Mouse (Mus musculus): ENCODE measurements at regions not wholly inside any gene's neighbourhood (a gene's known extent, or its start where the extent isn't known, plus 50 kb on each side); places are given as distances from the start of the nearest gene placed in this dataset.
"Not testable (repeated sequence)": the region's sequence is repeated elsewhere in the genome, so short reads cannot be mapped to it uniquely, and the experiment has no call there.

DNA sequence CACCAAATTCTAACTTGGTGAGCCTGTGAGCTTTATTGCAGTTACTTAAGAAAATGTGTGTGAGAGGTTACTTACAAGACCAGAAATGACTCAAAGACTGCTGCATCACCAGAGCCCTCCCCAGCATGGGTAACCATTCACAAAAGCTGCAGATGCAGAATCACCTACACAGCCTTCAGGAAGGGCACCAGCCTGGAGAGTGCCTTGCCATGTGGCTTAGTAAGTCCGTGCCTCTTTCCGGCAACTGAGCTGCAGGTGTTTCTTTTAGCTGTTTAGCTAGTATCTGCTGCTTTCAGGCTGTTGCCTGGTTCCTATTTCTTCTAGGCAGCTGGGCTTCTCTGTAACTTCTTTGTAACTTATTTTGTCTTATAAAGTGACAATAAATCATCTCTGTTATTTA, 213.2 kb upstream of the Stxbp6 start:
- H3K9me3 ChIP-seq (ENCODE audit: control insufficient read depth, low read length): no peaks in the 10 kb centered on the region
- no peaks in the 10 kb centered on the region for H3K4me1 ChIP-seq (ENCODE audit: control insufficient read depth in 2 of 2, insufficient read depth in 2 of 2, low read length in 2 of 2)
- no peak for ATAC-seq (ENCODE audit: insufficient number of reproducible peaks, insufficient read depth, low FRiP score, low read depth)
- H3K9ac ChIP-seq (ENCODE audit: low read length): no peak overlapping the region
- no peaks in the 10 kb centered on the region for H3K36me3 ChIP-seq (ENCODE audit: control insufficient read depth, insufficient read depth, low read length)
- no peak overlapping the region for H3K4me3 ChIP-seq (ENCODE audit: control insufficient read depth in 1 of 2, insufficient read depth in 1 of 2, low read depth in 1 of 2, low read length in 2 of 2)
- WGBS: 58% methylated on average over 2 of the region's 2 CpGs
- no peak overlapping the region for H3K27ac ChIP-seq (replicated peaks in 1 of 2; ENCODE audit: control insufficient read depth in 1 of 2, insufficient read depth in 1 of 2, low read depth in 2 of 2, low read length in 2 of 2)
- no peaks in the 10 kb centered on the region for H3K27me3 ChIP-seq (ENCODE audit: control insufficient read depth, insufficient read depth, low read length)
- H3K4me2 ChIP-seq (ENCODE audit: low read length): no peak overlapping the region

DNA sequence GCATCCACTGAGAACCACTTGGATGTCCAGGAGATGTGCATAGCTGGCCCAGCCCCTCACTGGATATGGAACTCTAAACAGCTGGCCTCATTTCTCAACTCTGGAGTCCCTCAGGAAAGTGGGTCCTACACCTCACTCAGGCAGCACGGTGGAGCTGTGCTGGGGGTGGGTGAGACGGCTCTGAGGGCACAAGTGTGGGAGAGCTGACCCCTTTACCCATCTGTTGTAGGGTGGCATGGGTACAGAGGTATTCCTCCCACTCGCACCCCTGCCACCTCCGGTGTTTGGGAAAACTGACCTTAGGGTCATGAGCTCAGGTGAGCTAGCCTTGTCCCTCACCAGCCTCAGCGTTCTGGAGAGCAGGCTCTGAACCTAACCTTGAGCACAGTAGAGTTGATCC, 181.8 kb upstream of the Stxbp6 start:
- WGBS: 77% methylated on average over 5 of the region's 5 CpGs
- no peak overlapping the region for H3K27ac ChIP-seq (replicated peaks in 1 of 2; ENCODE audit: control insufficient read depth in 1 of 2, insufficient read depth in 1 of 2, low read depth in 2 of 2, low read length in 2 of 2)

GRCm38 (mm10) chr12:45211131-45211530, 136.6 kb upstream of the Stxbp6 start:
- H3K9me3 ChIP-seq (ENCODE audit: control insufficient read depth, low read length): no peaks in the 10 kb centered on the region
- H3K27ac ChIP-seq (replicated peaks in 1 of 2; ENCODE audit: control insufficient read depth in 1 of 2, insufficient read depth in 1 of 2, low read depth in 2 of 2, low read length in 2 of 2): no peak overlapping the region
- WGBS: 77% methylated on average over 1 of the region's 1 CpGs

More for the DNA sequence above, 181.8 kb upstream of the Stxbp6 start:
- ATAC-seq (ENCODE audit: insufficient number of reproducible peaks, insufficient read depth, low FRiP score, low read depth): no peak
- Histone ChIP-seq H3K9me3 (ENCODE audit: control insufficient read depth, low read length) (no peaks in the 10 kb centered on the region), H3K27me3 (ENCODE audit: control insufficient read depth, insufficient read depth, low read length) (no peaks in the 10 kb centered on the region), H3K36me3 (ENCODE audit: control insufficient read depth, insufficient read depth, low read length) (no peaks in the 10 kb centered on the region), H3K4me2 (ENCODE audit: low read length) (no peak overlapping the region), H3K4me1 (ENCODE audit: control insufficient read depth in 2 of 2, insufficient read depth in 2 of 2, low read length in 2 of 2) (no peaks in the 10 kb centered on the region), H3K4me3 (ENCODE audit: control insufficient read depth in 1 of 2, insufficient read depth in 1 of 2, low read depth in 1 of 2, low read length in 2 of 2) (no peak overlapping the region), H3K9ac (ENCODE audit: low read length) (no peak overlapping the region)

GRCm38 (mm10) chr12:45195304-45195920, 120.9 kb upstream of the Stxbp6 start:
- WGBS: 66% methylated on average over 11 of the region's 19 CpGs

More at GRCm38 (mm10) chr12:45211131-45211530, 136.6 kb upstream of the Stxbp6 start:
- Histone ChIP-seq H3K36me3 (ENCODE audit: control insufficient read depth, insufficient read depth, low read length) (no peaks in the 10 kb centered on the region), H3K9ac (ENCODE audit: low read length) (no peak overlapping the region), H3K4me1 (ENCODE audit: control insufficient read depth in 2 of 2, insufficient read depth in 2 of 2, low read length in 2 of 2) (no peaks in the 10 kb centered on the region), H3K27me3 (ENCODE audit: control insufficient read depth, insufficient read depth, low read length) (no peaks in the 10 kb centered on the region), H3K4me2 (ENCODE audit: low read length) (no peak overlapping the region), H3K4me3 (ENCODE audit: control insufficient read depth in 1 of 2, insufficient read depth in 1 of 2, low read depth in 1 of 2, low read length in 2 of 2) (no peak overlapping the region)
- ATAC-seq (ENCODE audit: insufficient number of reproducible peaks, insufficient read depth, low FRiP score, low read depth): no peak

DNA sequence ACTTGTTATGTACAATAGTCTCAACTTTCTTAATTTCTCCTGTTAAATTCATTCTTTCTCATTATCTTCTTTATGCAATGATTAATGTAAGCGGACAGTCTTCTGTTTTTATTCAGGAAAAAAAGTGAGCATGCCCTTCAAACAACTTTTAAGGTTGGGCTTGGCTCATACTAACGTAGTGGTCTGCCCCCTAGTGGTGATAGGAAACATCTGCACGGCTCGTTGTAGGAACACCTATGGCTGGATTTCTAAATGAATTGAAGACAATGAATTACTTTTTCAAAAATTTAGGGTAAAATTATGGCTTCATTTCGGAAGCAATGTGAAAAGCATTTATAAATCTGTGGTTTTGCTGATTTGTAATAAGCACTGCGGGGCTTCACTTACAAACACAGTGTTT, 112.6 kb upstream of the Stxbp6 start:
- no peaks in the 10 kb centered on the region for H3K4me1 ChIP-seq (ENCODE audit: control insufficient read depth in 2 of 2, insufficient read depth in 2 of 2, low read length in 2 of 2)
- H3K36me3 ChIP-seq (ENCODE audit: control insufficient read depth, insufficient read depth, low read length): no peaks in the 10 kb centered on the region
- no peaks in the 10 kb centered on the region for H3K9me3 ChIP-seq (ENCODE audit: control insufficient read depth, low read length)
- ATAC-seq (ENCODE audit: insufficient number of reproducible peaks, insufficient read depth, low FRiP score, low read depth): no peak
- no peak overlapping the region for H3K4me2 ChIP-seq (ENCODE audit: low read length)
- H3K9ac ChIP-seq (ENCODE audit: low read length): no peak overlapping the region
- no peaks in the 10 kb centered on the region for H3K27me3 ChIP-seq (ENCODE audit: control insufficient read depth, insufficient read depth, low read length)
- 9% methylated on average over 6 of the region's 6 CpGs for WGBS
- H3K4me3 ChIP-seq (ENCODE audit: control insufficient read depth in 1 of 2, insufficient read depth in 1 of 2, low read depth in 1 of 2, low read length in 2 of 2): no peak overlapping the region
- no peak overlapping the region for H3K27ac ChIP-seq (replicated peaks in 1 of 2; ENCODE audit: control insufficient read depth in 1 of 2, insufficient read depth in 1 of 2, low read depth in 2 of 2, low read length in 2 of 2)

More at GRCm38 (mm10) chr12:45195304-45195920, 120.9 kb upstream of the Stxbp6 start:
- peak overlapping the region; percentile 39 for H3K4me2 ChIP-seq (ENCODE audit: low read length)
- ATAC-seq (ENCODE audit: insufficient number of reproducible peaks, insufficient read depth, low FRiP score, low read depth): no peak
- H3K27ac ChIP-seq (replicated peaks in 1 of 2; ENCODE audit: control insufficient read depth in 1 of 2, insufficient read depth in 1 of 2, low read depth in 2 of 2, low read length in 2 of 2): no peak overlapping the region
- no peak overlapping the region for H3K4me3 ChIP-seq (ENCODE audit: control insufficient read depth in 1 of 2, insufficient read depth in 1 of 2, low read depth in 1 of 2, low read length in 2 of 2)
- no peaks in the 10 kb centered on the region for H3K9me3 ChIP-seq (ENCODE audit: control insufficient read depth, low read length)
- no peak overlapping the region for H3K9ac ChIP-seq (ENCODE audit: low read length)
- no peaks in the 10 kb centered on the region for H3K4me1 ChIP-seq (ENCODE audit: control insufficient read depth in 2 of 2, insufficient read depth in 2 of 2, low read length in 2 of 2)
- H3K36me3 ChIP-seq (ENCODE audit: control insufficient read depth, insufficient read depth, low read length): no peaks in the 10 kb centered on the region
- H3K27me3 ChIP-seq (ENCODE audit: control insufficient read depth, insufficient read depth, low read length): no peaks in the 10 kb centered on the region

DNA sequence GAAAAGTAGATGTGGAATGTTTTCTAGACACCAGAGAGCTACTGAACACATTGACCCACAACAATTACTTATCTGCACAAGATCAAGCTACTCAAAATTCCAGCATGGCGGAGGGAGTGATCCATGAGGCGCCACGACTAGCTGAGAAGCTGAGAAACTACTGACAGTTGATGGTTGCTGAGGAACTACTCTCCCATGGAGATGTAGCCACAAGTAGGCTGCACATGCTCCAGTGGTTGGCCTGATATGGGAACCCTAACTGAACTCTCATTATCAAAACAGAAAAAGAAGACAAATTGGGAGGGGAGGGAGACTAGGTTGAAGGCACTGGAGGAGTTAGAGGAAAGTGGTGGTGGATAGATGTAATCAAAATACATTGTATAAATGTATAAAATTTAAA, 110.0 kb upstream of the Stxbp6 start:
- no peaks in the 10 kb centered on the region for H3K9me3 ChIP-seq (ENCODE audit: control insufficient read depth, low read length)
- no peak overlapping the region for H3K9ac ChIP-seq (ENCODE audit: low read length)
- no peak overlapping the region for H3K4me2 ChIP-seq (ENCODE audit: low read length)
- H3K27me3 ChIP-seq (ENCODE audit: control insufficient read depth, insufficient read depth, low read length): no peaks in the 10 kb centered on the region
- H3K4me3 ChIP-seq (ENCODE audit: control insufficient read depth in 1 of 2, insufficient read depth in 1 of 2, low read depth in 1 of 2, low read length in 2 of 2): no peak overlapping the region
- H3K36me3 ChIP-seq (ENCODE audit: control insufficient read depth, insufficient read depth, low read length): no peaks in the 10 kb centered on the region
- ATAC-seq (ENCODE audit: insufficient number of reproducible peaks, insufficient read depth, low FRiP score, low read depth): no peak
- 67% methylated on average over 3 of the region's 3 CpGs for WGBS
- H3K27ac ChIP-seq (replicated peaks in 1 of 2; ENCODE audit: control insufficient read depth in 1 of 2, insufficient read depth in 1 of 2, low read depth in 2 of 2, low read length in 2 of 2): no peak overlapping the region
- H3K4me1 ChIP-seq (ENCODE audit: control insufficient read depth in 2 of 2, insufficient read depth in 2 of 2, low read length in 2 of 2): no peaks in the 10 kb centered on the region

DNA sequence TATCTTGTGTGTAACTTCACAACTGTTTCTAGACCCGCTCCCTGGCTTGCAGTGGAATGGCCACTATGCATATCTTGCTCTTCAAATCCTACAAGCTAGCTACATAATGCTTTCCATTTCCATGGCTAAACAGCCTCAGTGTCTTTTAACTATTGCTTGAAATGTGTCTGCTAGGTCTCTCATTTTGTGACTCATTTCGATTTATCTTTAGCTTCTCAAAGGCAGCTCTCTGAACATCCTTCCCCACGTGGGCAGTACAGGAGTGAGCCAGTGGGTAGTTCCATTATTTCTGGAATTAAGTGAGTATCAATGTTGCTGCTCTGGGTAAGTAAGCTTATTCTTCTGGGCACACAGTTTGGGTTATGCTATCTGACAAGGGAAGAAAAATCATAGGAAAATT, 102.9 kb upstream of the Stxbp6 start:
- Histone ChIP-seq H3K4me1 (ENCODE audit: control insufficient read depth in 2 of 2, insufficient read depth in 2 of 2, low read length in 2 of 2) (no peaks in the 10 kb centered on the region), H3K4me3 (ENCODE audit: control insufficient read depth in 1 of 2, insufficient read depth in 1 of 2, low read depth in 1 of 2, low read length in 2 of 2) (no peak overlapping the region), H3K9me3 (ENCODE audit: control insufficient read depth, low read length) (no peaks in the 10 kb centered on the region), H3K27ac (replicated peaks in 1 of 2; ENCODE audit: control insufficient read depth in 1 of 2, insufficient read depth in 1 of 2, low read depth in 2 of 2, low read length in 2 of 2) (no peak overlapping the region), H3K4me2 (ENCODE audit: low read length) (no peak overlapping the region), H3K36me3 (ENCODE audit: control insufficient read depth, insufficient read depth, low read length) (no peaks in the 10 kb centered on the region), H3K27me3 (ENCODE audit: control insufficient read depth, insufficient read depth, low read length) (no peaks in the 10 kb centered on the region), H3K9ac (ENCODE audit: low read length) (no peak overlapping the region)
- WGBS: 49% methylated on average over 3 of the region's 3 CpGs
- no peak for ATAC-seq (ENCODE audit: insufficient number of reproducible peaks, insufficient read depth, low FRiP score, low read depth)

DNA sequence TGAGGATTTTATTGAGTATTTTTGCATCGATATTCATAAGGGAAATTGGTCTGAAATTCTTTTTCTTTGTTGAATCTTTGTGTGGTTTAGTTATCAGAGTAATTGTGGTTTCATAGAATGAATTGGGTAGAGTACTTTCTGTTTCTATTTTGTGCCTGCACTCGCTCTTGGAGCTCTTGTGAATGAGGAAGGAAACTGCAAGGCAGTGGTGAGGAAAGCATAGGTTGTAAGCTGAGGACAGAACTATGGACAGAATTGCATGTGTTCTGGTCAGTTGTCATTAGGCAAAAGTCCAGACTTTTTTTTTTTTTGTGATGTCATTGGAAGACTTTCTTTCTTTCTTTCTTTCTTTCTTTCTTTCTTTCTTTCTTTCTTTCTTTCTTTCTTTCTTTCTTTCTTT, 100.8 kb upstream of the Stxbp6 start:
- not testable (repeated sequence) for H3K27ac ChIP-seq (replicated peaks in 1 of 2; ENCODE audit: control insufficient read depth in 1 of 2, insufficient read depth in 1 of 2, low read depth in 2 of 2, low read length in 2 of 2); H3K9ac ChIP-seq (ENCODE audit: low read length); H3K36me3 ChIP-seq (ENCODE audit: control insufficient read depth, insufficient read depth, low read length); H3K4me3 ChIP-seq (ENCODE audit: control insufficient read depth in 1 of 2, insufficient read depth in 1 of 2, low read depth in 1 of 2, low read length in 2 of 2); H3K27me3 ChIP-seq (ENCODE audit: control insufficient read depth, insufficient read depth, low read length); H3K4me1 ChIP-seq (ENCODE audit: control insufficient read depth in 2 of 2, insufficient read depth in 2 of 2, low read length in 2 of 2); ATAC-seq (ENCODE audit: insufficient number of reproducible peaks, insufficient read depth, low FRiP score, low read depth); H3K4me2 ChIP-seq (ENCODE audit: low read length); H3K9me3 ChIP-seq (ENCODE audit: control insufficient read depth, low read length)
- 78% methylated on average over 2 of the region's 2 CpGs for WGBS
